ENCODE assay signal across 20 mouse cellular contexts in genomic region chr11:112071571-112071970, GRCm38 (mm10).
DNase-seq lines count a peak whose midpoint lies in the region; TF ChIP-seq lines count a peak whose summit lies in the region.
"Had no signal": no experiment of that assay in that cellular context is flagged by ENCODE, and none has a peak within 500 bp of the region (broad histone marks: within the 10 kb centered on the region; RNA-seq: fewer than 3 reads in every experiment).

No protein-coding gene starts in this region.

- no peak for TF ChIP-seq CTCF in gastrocnemius, adult 2 months (IDR thresholded peaks at IDR 0.05)

- no peak overlapping the region for H3K27ac ChIP-seq in gastrocnemius, adult 2 months
- H3K27ac ChIP-seq: forebrain, embryonic 10.5 days; heart, embryonic 10.5 days; hindbrain, embryonic 15.5 days; limb, embryonic 12.5 days; liver, embryonic 14.5 days; stomach, embryonic 15.5 days had no signal

- H3K4me3 ChIP-seq in gastrocnemius, adult 2 months, result no peak overlapping the region
- H3K4me3 ChIP-seq: forebrain, embryonic 10.5 days; heart, embryonic 10.5 days; hindbrain, embryonic 15.5 days; limb, embryonic 12.5 days; stomach, embryonic 15.5 days had no signal

- DNase-seq in layer of hippocampus, adult 11-12 months (ENCODE audit: low spot score), result peak; percentile 15
- no peak for DNase-seq in layer of hippocampus, postnatal 25 days (ENCODE audit: extremely low spot score in 1 of 2, low spot score in 1 of 2)
- DNase-seq in 3T3-L1 (ENCODE audit: low read depth, low spot score), result peak; percentile 81
- peak; percentile 6 to 7 for DNase-seq in layer of hippocampus, adult 8-10 months (ENCODE audit: low spot score in 2 of 2)
- peak; percentile 16 to 37 for DNase-seq in left cerebral cortex, postnatal 36 days (ENCODE audit: low spot score in 2 of 2)
- no peak for DNase-seq in gastrocnemius, adult 2 months
- DNase-seq in cerebellum, adult 11-12 months, result no peak
- DNase-seq: adrenal gland, adult 2 months; cerebellum, adult 8-10 months; gastrocnemius, postnatal 14 days; heart, postnatal 14 days; kidney, adult 18-20 months; kidney, postnatal 25 days; spleen, adult 18-20 months had no signal

- intact Hi-C loops in left cerebral cortex, postnatal 36 days (cut with DNase I), result no loop called here
- intact Hi-C loops in gastrocnemius, adult 2 months (cut with DNase I), result no loop called here

Comparison
In these comparisons a context has a peak if more than half of its experiments do, and no peak if none do; other contexts are left out.
1. DNase-seq: peak in layer of hippocampus, adult 11-12 months (single experiment), 3T3-L1 (single experiment), layer of hippocampus, adult 8-10 months (2 of 2) and left cerebral cortex, postnatal 36 days (2 of 2); none in layer of hippocampus, postnatal 25 days (0 of 2), gastrocnemius, adult 2 months (single experiment) and cerebellum, adult 11-12 months (single experiment).